Mouse (Mus musculus) liver, embryonic 16.5 days (tissue): ENCODE data around the gene Stat4. TPM values are rescaled to one million over a fixed set of nuclear protein-coding genes. Genes with fewer than 3 reads are reported as not detected.

Source experiments
- ATAC-seq: fragments of 200-750 bp; cut with Nextera tagmentation; 2 replicates; pipeline ENCODE4 v1.8.0; 2017; ENCODE audit warnings: low read depth, mild to moderate bottlenecking, moderate number of reproducible peaks, moderate library complexity
- H3K27ac ChIP-seq: fragments of 300-500 bp; sonication (generic); 2 replicates; pipeline ENCODE4 v1.5.1; 2014; ENCODE audit warnings: mild to moderate bottlenecking, low read length
- H3K27me3 ChIP-seq: fragments of 300-500 bp; sonication (generic); 2 replicates; pipeline ENCODE4 v1.6.1; 2014; ENCODE audit warnings: low read depth, low read length, mixed read lengths; ENCODE audit not compliant: control insufficient read depth, insufficient read depth
- H3K36me3 ChIP-seq: fragments of 300-500 bp; sonication (generic); 2 replicates; pipeline ENCODE4 v1.6.1; 2014; ENCODE audit warnings: mild to moderate bottlenecking; ENCODE audit not compliant: control insufficient read depth, insufficient read depth
- H3K4me1 ChIP-seq: fragments of 300-500 bp; sonication (generic); 2 replicates; pipeline ENCODE4 v1.6.1; 2014; ENCODE audit warnings: low read depth, low read length, mixed read lengths; ENCODE audit not compliant: control insufficient read depth
- H3K4me2 ChIP-seq: fragments of 300-500 bp; sonication (generic); 2 replicates; pipeline ENCODE4 v1.6.1; 2014; ENCODE audit warnings: low read depth, low read length, mixed read lengths
- H3K4me3 ChIP-seq: fragments of 300-500 bp; sonication (generic); 2 replicates; pipeline ENCODE4 v1.5.1; 2014; ENCODE audit warnings: low read depth, mild to moderate bottlenecking, low read length
- H3K9ac ChIP-seq: fragments of 300-500 bp; sonication (generic); 2 replicates; pipeline ENCODE4 v1.6.1; 2014; ENCODE audit warnings: low read depth, low read length
- H3K9me3 ChIP-seq: fragments of 300-500 bp; sonication (generic); replicated peaks from 2 replicates; pipeline ENCODE4 v1.6.1; 2016; ENCODE audit warnings: low read length; ENCODE audit not compliant: control insufficient read depth
- WGBS: fragments of 180-500 bp; shearing (Covaris S2); extraction: QIAGEN DNeasy Blood & Tissue Kit; methylation state at CpG from one replicate; pipeline ENCODE4 v1.1.7; 2014; ENCODE audit not compliant: insufficient replicate concordance; 5-methylcytosine and 5-hydroxymethylcytosine counted together
- polyA plus RNA-seq: library from polyadenylated mRNA; unstranded; fragments of >200 nt; fragmentation: Nextera tagmentation; extraction: Ambion mirVana; gene quantifications from 2 replicates; pipeline ENCODE4 v1.2.1, GENCODE M21; 2015

Gene Stat4
- polyA plus RNA-seq, 1 experiment from 2014 or later: 1.6 TPM

DNA sequence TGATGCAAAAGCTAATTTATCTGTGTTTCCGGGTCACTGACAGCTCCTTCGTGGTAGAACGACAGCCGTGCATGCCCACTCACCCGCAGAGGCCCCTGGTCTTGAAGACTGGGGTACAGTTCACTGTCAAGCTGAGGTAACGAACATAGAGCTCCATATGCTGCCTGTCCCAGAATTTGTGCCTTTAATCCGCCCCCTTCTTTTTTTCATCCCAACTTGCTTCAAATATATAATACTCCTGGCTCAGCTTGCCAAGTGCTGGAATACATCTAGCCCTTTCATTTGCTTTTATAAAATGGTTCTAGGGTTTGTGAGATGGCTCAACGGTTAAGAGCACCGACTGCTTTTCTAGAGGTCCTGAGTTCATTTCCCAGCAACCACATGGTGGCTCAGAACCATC is 153.6 kb downstream of the Stat4 start:
- H3K4me2 ChIP-seq: no peak overlapping the region
- H3K36me3 ChIP-seq: peaks cover 3% of the 10 kb centered on the region; the same call in 1 of the 2 replicates
- H3K27ac ChIP-seq: no peak overlapping the region
- H3K9ac ChIP-seq: no peak overlapping the region
- H3K27me3 ChIP-seq: no peaks in the 10 kb centered on the region
- no peak for ATAC-seq
- H3K4me3 ChIP-seq: no peak overlapping the region
- WGBS: 73% methylated on average over 9 of the region's 9 CpGs
- no peaks in the 10 kb centered on the region for H3K4me1 ChIP-seq
- H3K9me3 ChIP-seq: no peaks in the 10 kb centered on the region

DNA sequence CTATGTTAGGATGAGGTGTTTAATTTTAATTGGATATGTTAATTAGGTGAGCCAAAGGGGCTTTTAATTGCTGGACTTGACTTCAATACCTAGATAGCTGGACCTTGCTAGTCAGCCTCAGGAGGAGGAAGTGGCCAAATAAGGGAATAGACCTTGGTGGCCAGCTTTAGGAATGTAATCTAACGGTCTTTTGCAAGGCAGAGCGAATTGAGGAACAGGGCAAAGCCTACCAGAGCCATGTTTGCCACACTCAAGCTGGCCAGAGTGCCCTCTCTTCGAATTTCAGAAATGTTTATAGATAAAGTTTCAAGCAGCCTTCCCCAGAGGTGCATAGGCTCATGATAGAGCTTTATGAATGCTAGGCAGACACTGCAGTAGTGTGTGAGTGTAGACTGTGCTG is 154.5 kb downstream of the Stat4 start:
- no peak for ATAC-seq
- 41% methylated on average over 3 of the region's 3 CpGs for WGBS
- Histone ChIP-seq H3K27ac (no peak overlapping the region), H3K4me2 (no peak overlapping the region), H3K27me3 (no peaks in the 10 kb centered on the region), H3K4me1 (no peaks in the 10 kb centered on the region), H3K9me3 (no peaks in the 10 kb centered on the region), H3K4me3 (no peak overlapping the region), H3K9ac (no peak overlapping the region), H3K36me3 (peaks cover 3% of the 10 kb centered on the region; the same call in 1 of the 2 replicates)

DNA sequence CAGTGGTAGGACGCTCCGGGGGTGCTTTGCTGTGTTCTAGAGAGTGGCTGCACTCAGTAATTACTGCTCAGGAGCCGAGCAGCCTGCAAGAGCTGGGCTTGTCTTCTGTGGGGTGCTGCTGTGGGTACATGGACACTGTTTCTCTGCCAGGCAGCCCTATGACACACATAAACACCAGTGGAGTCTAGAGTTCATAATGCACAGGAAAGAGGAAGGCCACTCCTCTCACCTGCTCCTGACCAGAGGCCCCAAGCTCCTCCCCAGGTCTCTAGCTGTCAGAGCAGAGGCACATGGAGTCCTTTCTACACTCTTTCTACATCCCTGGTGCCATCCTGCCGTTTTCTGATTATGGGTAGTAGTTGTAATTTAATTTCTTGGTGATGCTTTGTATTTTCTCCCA is 155.2 kb downstream of the Stat4 start:
- no peaks in the 10 kb centered on the region for H3K27me3 ChIP-seq
- no peak overlapping the region for H3K4me3 ChIP-seq
- 64% methylated on average over 4 of the region's 4 CpGs for WGBS
- no peak overlapping the region for H3K9ac ChIP-seq
- no peaks in the 10 kb centered on the region for H3K9me3 ChIP-seq
- no peak overlapping the region for H3K4me2 ChIP-seq
- no peak for ATAC-seq
- H3K4me1 ChIP-seq: no peaks in the 10 kb centered on the region
- H3K36me3 ChIP-seq: peaks cover 3% of the 10 kb centered on the region; the same call in 1 of the 2 replicates
- no peak overlapping the region for H3K27ac ChIP-seq

DNA sequence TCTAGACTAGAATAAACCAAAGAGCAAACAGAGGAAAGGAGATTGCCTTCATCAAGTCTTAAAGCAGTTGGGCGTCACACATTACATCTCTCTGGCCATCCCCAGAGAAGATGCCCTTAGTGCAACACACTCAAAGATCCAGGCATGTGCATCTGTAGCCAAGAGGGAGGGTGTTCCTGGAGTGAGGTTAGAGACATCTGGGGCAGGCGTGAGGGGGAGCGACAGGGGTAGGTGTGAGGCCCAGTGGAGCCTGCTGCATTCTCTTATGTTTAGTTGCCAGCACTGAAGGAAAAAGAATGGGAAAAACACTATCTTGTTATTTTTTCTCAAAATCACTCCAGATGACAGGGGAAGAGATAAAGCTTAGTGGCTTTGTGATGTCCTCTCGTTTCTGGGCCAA is 156.2 kb downstream of the Stat4 start:
- ATAC-seq: no peak
- Histone ChIP-seq H3K4me2 (no peak overlapping the region), H3K9me3 (no peaks in the 10 kb centered on the region), H3K4me1 (no peaks in the 10 kb centered on the region), H3K27me3 (no peaks in the 10 kb centered on the region), H3K9ac (no peak overlapping the region), H3K27ac (no peak overlapping the region), H3K4me3 (no peak overlapping the region), H3K36me3 (peaks cover 3% of the 10 kb centered on the region; the same call in 1 of the 2 replicates)
- 70% methylated on average over 4 of the region's 4 CpGs for WGBS

DNA sequence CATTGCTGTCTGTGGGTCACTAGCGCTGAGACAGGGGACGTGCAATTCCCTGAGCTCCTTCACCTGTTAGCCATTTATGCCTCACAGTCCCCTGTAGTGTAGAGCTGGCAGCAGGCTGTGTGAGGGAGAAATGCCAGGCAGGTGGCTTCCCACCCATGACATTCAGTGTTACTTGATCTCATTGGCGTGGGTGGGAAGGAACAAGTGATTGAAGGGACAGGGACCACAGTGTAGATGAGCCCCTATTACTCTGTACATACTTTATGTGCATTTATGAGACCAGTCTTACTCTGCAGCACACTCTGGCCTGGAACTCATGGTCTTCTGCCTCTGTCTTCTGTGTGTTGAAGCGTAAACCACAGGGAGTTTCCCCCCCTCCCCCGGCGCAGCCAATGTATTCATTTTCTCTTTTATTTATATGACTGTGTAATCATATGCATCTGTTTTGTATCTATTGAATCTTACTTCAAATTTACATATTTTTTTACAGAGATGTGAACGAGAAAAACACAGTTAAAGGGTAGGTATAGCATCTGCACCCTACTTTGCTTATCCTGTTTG is 156.7 kb downstream of the Stat4 start:
- Histone ChIP-seq H3K27me3 (no peaks in the 10 kb centered on the region), H3K36me3 (peaks cover 3% of the 10 kb centered on the region; the same call in 1 of the 2 replicates), H3K4me2 (no peak overlapping the region), H3K9ac (no peak overlapping the region), H3K4me1 (no peaks in the 10 kb centered on the region), H3K9me3 (no peaks in the 10 kb centered on the region), H3K4me3 (no peak overlapping the region), H3K27ac (no peak overlapping the region)
- no peak for ATAC-seq
- 88% methylated on average over 7 of the region's 7 CpGs for WGBS

DNA sequence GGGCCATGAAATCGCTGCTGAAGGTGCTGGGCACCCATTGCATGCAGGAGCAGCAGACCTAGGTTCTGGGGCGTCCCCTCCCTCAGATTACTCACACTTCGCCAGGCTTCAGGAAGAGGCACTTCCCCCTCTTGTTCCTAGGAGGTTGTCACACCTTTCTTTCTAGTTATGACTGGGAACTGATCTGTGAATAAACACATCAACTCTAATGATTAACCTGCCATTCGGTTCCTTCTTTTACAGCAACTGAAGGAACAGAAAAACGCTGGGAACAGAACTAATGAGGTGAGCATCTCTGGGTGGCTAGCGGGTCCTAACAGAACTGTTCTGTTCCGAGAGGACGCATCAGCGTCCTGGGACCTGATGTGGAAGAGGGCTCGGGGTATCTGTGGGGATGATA is 158.0 kb downstream of the Stat4 start:
- H3K27me3 ChIP-seq: no peaks in the 10 kb centered on the region
- H3K4me2 ChIP-seq: no peak overlapping the region
- H3K9ac ChIP-seq: no peak overlapping the region
- ATAC-seq: no peak
- H3K9me3 ChIP-seq: no peaks in the 10 kb centered on the region
- peaks cover 2% of the 10 kb centered on the region for H3K4me1 ChIP-seq
- H3K4me3 ChIP-seq: no peak overlapping the region
- H3K36me3 ChIP-seq: peaks cover 3% of the 10 kb centered on the region
- no peak overlapping the region for H3K27ac ChIP-seq
- WGBS: 76% methylated on average over 10 of the region's 10 CpGs

DNA sequence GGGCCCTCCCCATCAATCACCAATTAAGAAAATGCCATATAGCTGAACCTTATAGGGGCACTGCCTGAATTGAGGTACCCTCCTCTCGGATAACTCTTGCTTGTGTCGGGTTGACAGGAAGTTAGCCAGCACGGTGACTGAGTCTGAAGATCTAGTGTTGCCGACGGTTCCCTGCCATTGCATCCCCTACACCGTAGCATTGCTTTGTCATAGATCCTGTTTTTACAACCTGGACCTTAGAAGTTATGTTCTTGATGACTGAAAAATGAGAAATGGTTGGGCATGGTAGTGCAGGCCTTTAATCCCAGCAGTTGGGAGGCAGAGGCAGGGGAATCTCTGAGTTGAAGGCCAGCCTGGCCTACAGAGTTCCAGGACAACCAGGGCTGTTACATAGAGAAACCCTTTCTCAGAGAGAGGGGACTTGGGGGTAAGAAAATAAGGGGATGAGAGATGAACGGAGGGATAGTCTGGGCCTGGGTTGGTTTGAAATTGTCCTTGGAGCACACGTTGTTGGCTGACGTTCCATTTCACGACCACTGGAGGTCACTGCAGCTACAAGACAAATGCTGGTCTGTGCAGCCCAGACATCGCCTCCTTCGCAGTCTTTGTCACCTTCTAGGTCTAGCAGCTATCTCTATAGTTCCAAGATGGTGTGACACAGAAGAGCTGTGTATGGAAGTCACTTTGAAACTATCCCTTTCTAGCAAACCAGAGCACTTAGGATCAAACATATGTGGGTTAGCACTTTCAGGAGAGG is 159.4 kb downstream of the Stat4 start:
- 61% methylated on average over 12 of the region's 12 CpGs for WGBS
- no peaks in the 10 kb centered on the region for H3K27me3 ChIP-seq
- H3K36me3 ChIP-seq: peaks cover 5% of the 10 kb centered on the region

DNA sequence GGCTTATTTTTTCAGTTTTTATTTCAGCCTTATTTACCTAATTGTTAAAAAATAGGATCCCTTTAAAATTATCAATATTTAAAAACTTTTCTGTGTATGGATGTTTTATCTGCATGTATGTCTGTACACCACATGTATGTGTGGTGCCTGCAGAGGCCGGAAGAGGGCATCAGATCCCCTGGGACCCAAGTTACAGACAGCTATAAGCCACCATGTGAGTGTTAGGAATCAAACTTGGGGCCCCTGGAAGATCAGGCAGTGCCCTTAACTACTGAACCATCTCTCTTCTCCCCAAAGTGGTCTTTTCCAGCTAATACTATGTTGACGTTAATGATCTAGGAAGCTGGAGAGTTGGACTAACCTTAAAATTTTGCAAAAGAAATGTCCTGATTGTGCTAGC is 160.5 kb downstream of the Stat4 start:
- WGBS: 71% methylated on average over 2 of the region's 2 CpGs
- no peak overlapping the region for H3K4me3 ChIP-seq

More for the DNA sequence above, 159.4 kb downstream of the Stat4 start:
- no peaks in the 10 kb centered on the region for H3K9me3 ChIP-seq
- ATAC-seq: no peak
- H3K4me2 ChIP-seq: no peak overlapping the region
- no peak overlapping the region for H3K27ac ChIP-seq
- H3K4me1 ChIP-seq: peaks cover 13% of the 10 kb centered on the region
- H3K9ac ChIP-seq: no peak overlapping the region
- H3K4me3 ChIP-seq: no peak overlapping the region

DNA sequence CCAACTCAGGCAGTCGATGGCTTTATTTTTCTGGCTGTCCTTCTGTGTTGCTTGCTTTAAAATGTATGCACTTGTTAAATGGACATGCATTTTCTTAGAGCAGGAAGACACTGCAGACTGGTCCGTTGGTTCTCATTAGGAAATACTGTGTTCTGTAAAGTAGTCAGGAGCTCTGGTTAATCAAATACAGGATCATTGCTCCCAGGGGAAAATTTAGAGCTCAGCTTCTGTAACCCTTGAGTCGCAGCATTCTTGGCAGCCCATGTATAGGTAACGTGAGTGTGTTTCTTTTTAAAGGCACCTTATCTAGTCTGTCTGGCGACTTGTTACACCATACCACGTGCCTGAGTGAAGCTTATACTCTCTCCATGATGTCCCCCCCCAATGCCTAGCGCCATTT is 161.2 kb downstream of the Stat4 start:
- Histone ChIP-seq H3K9ac (no peak overlapping the region), H3K36me3 (peaks cover 10% of the 10 kb centered on the region), H3K9me3 (no peaks in the 10 kb centered on the region), H3K4me1 (peaks cover 13% of the 10 kb centered on the region), H3K4me2 (no peak overlapping the region), H3K4me3 (no peak overlapping the region), H3K27ac (no peak overlapping the region), H3K27me3 (no peaks in the 10 kb centered on the region)
- WGBS: 63% methylated on average over 7 of the region's 7 CpGs
- ATAC-seq: no peak

More for the DNA sequence above, 160.5 kb downstream of the Stat4 start:
- Histone ChIP-seq H3K27ac (no peak overlapping the region), H3K4me1 (peaks cover 13% of the 10 kb centered on the region), H3K4me2 (no peak overlapping the region), H3K9ac (no peak overlapping the region), H3K27me3 (no peaks in the 10 kb centered on the region), H3K9me3 (no peaks in the 10 kb centered on the region), H3K36me3 (peaks cover 10% of the 10 kb centered on the region)
- no peak for ATAC-seq
